Mouse (Mus musculus) left cerebral cortex, adult 8-10 months (tissue): Measurements from ENCODE around the gene Bbs1. TPM values are rescaled to one million over a fixed set of nuclear protein-coding genes. Genes with fewer than 3 reads are reported as not detected.

Experiments used
- DNase-seq, 2 experiments: peaks; one replicate each; pipeline ENCODE4 v3.0.0; 2022; ENCODE audit warnings: low spot score in 2 of 2
- total RNA-seq, 4 experiments: library from RNA; stranded (reverse); gene quantifications; 2 replicates each; pipeline ENCODE4 v1.2.4; 2022

Bbs1 gene
- total RNA-seq, 4 experiments from 2014 or later, result 32.5 to 38.2 (median 36.5) TPM

DNA sequence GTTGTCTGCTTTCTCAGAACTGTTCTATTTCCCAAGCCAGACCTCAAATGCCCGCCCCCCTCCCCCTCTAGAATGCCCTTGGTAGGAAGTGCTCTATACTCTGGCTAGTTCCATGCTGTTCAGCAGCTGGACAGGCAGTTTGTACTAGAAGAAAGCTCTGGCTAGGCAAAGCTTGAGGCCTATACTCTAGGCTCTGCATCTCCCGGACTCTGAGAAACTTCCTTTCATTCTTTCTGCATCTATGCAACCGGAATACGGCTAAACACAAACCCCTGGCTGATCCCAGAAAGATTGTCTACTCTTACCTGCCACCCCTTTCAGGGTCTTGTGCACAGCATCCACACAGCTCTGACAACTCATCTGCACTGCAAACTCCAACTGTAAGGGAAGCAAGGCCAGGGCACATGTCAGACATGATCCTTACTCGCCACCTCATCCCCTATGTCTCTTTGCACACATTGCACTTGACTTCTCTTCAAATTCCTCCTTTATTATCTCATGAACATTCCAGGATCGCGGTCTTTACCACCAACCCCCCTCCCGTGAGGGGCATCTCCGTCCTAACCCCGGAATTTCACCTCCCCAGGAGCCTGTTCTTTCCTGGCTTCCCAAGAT, 67.8 kb downstream of the Bbs1 start:
- no peak for DNase-seq

DNA sequence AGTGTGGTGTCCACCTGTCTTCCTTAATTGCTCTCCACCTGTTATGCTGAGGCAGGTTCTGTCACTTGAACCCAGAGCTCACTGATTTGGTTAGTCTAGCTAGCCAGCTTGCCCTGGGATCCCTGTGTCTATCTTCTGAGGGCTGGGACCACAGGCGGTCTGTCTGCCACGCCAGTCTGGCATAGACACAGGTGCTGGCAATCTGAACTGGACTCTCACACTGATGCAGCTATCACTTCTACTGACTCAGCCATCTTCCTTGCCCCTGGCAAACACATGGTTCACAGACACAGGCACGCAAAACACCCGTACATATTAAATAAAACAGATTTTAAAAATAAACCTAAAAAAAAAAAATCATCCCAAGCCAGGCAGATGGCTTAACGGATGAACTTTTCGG, 69.4 kb downstream of the Bbs1 start:
- no peak for DNase-seq

Other genes starting within 250 kb of the Bbs1 start
- 1 to 10 TPM; 1.4 to 4.5 (median 2.2) TPM for gene Gm960, start 208.0 kb downstream of the Bbs1 start, total RNA-seq
- gene Sptbn2, start 195.5 kb downstream of the Bbs1 start, total RNA-seq, result 100 to 1,000 TPM; 453 to 534 (median 492) TPM
- gene Rbm4b, start 150.1 kb downstream of the Bbs1 start, total RNA-seq, result 10 to 100 TPM; 15.0 to 17.9 (median 16.4) TPM
- 100 to 1,000 TPM in 1 of 4 experiments, 10 to 100 TPM in 3; 84.7 to 114 (median 94.1) TPM for gene Rbm4, start 112.7 kb downstream of the Bbs1 start, total RNA-seq
- gene Gm21992, start 95.0 kb downstream of the Bbs1 start, total RNA-seq, result 10 to 100 TPM; 25.1 to 31.9 (median 29.8) TPM
- 10 to 100 TPM; 33.9 to 49.3 (median 43.7) TPM for gene Rbm14, start 95.0 kb downstream of the Bbs1 start, total RNA-seq
- gene Ccs, start 67.3 kb downstream of the Bbs1 start, total RNA-seq, result 10 to 100 TPM; 30.1 to 35.8 (median 33.5) TPM
- gene Ccdc87, start 67.3 kb downstream of the Bbs1 start, total RNA-seq, result 1 to 10 TPM; 2.3 to 3.1 (median 2.6) TPM
- 100 to 1,000 TPM; 107 to 126 (median 122) TPM for gene Ctsf, start 51.5 kb downstream of the Bbs1 start, total RNA-seq
- gene Actn3, start 28.7 kb downstream of the Bbs1 start, total RNA-seq, result 1 to 10 TPM; 1.2 to 5.7 (median 3.2) TPM
- gene Zdhhc24, start 28.0 kb downstream of the Bbs1 start, total RNA-seq, result 10 to 100 TPM; 22.4 to 30.1 (median 23.7) TPM
- 10 to 100 TPM; 39.2 to 45.0 (median 41.7) TPM for gene Dpp3, start 21.7 kb upstream of the Bbs1 start, total RNA-seq
- gene Peli3, start 36.5 kb upstream of the Bbs1 start, total RNA-seq, result 10 to 100 TPM; 25.3 to 33.8 (median 30.9) TPM
- gene Mrpl11, start 55.5 kb upstream of the Bbs1 start, total RNA-seq, result 10 to 100 TPM; 57.1 to 61.5 (median 59.4) TPM
- gene Npas4, start 83.7 kb upstream of the Bbs1 start, total RNA-seq, result 10 to 100 TPM in 1 of 4 experiments, 1 to 10 TPM in 3; 6.2 to 16.4 (median 7.4) TPM
- gene Slc29a2, start 117.2 kb upstream of the Bbs1 start, total RNA-seq, result 10 to 100 TPM; 11.6 to 17.6 (median 13.5) TPM
- gene B4gat1, start 132.2 kb upstream of the Bbs1 start, total RNA-seq, result 100 to 1,000 TPM; 129 to 141 (median 138) TPM
- gene AC124502.3, start 132.3 kb upstream of the Bbs1 start, total RNA-seq, result 1 to 10 TPM; 3.2 to 6.4 (median 4.7) TPM
- gene Brms1, start 134.7 kb upstream of the Bbs1 start, total RNA-seq, result 10 to 100 TPM; 23.7 to 29.7 (median 25.4) TPM
- 10 to 100 TPM; 72.9 to 88.1 (median 78.2) TPM for gene Rin1, start 143.9 kb upstream of the Bbs1 start, total RNA-seq
- gene Cd248, start 161.4 kb upstream of the Bbs1 start, total RNA-seq, result 1 to 10 TPM; 5.3 to 6.6 (median 6.1) TPM
- 100 to 1,000 TPM; 135 to 156 (median 139) TPM for gene Tmem151a, start 178.9 kb upstream of the Bbs1 start, total RNA-seq
- gene Yif1a, start 181.9 kb upstream of the Bbs1 start, total RNA-seq, result 10 to 100 TPM; 25.3 to 31.3 (median 28.6) TPM
- gene Cnih2, start 191.9 kb upstream of the Bbs1 start, total RNA-seq, result 100 to 1,000 TPM; 172 to 193 (median 184) TPM
- gene Rab1b, start 200.4 kb upstream of the Bbs1 start, total RNA-seq, result 100 to 1,000 TPM; 146 to 171 (median 156) TPM
- gene Klc2, start 211.9 kb upstream of the Bbs1 start, total RNA-seq, result 100 to 1,000 TPM; 237 to 265 (median 247) TPM